Mouse (Mus musculus): ENCODE measurements around the gene St6galnac3. TPM values are rescaled to one million over a fixed set of nuclear protein-coding genes. Genes with fewer than 3 reads are reported as not detected.
A peak's percentile ranks its signal among the peaks of the same experiment; 100 is the strongest.

Gene St6galnac3
- polyA plus RNA-seq, 1 experiment: 3.2 TPM

- no peaks in the 10 kb centered on the region for H3K27me3 ChIP-seq (replicated peaks; ENCODE audit: control insufficient read depth, insufficient read depth, low read length)
- no peaks in the 10 kb centered on the region for H3K36me3 ChIP-seq (ENCODE audit: control insufficient read depth, insufficient read depth, low read length)
- no peak overlapping the region for H3K27ac ChIP-seq (ENCODE audit: insufficient read depth, low read depth, low read length)
- no peak for DNase-seq
- 91% methylated on average over 9 of the region's 9 CpGs for WGBS
- no peak overlapping the region for H3K4me3 ChIP-seq (ENCODE audit: insufficient read depth, low read depth, low read length)
- H3K4me1 ChIP-seq (ENCODE audit: control insufficient read depth, insufficient read depth, low read length): no peaks in the 10 kb centered on the region
- TF ChIP-seq POLR2A (IDR thresholded peaks at IDR 0.05; ENCODE audit: low read depth, low read length) (no peak), CTCF (conservative IDR thresholded peaks at IDR 0.05; ENCODE audit: insufficient read depth, insufficient read length, low read depth, low read length) (no peak)
These were observed 130.4 kb downstream of the St6galnac3 start for GRCm38 (mm10) chr3:153594531-153594930.

GRCm38 (mm10) chr3:153593978-153594377 is 131.0 kb downstream of the St6galnac3 start:
- Histone ChIP-seq H3K36me3 (ENCODE audit: control insufficient read depth, insufficient read depth, low read length) (no peaks in the 10 kb centered on the region), H3K27ac (ENCODE audit: insufficient read depth, low read depth, low read length) (no peak overlapping the region), H3K4me1 (ENCODE audit: control insufficient read depth, insufficient read depth, low read length) (no peaks in the 10 kb centered on the region), H3K4me3 (ENCODE audit: insufficient read depth, low read depth, low read length) (no peak overlapping the region), H3K27me3 (replicated peaks; ENCODE audit: control insufficient read depth, insufficient read depth, low read length) (no peaks in the 10 kb centered on the region)
- WGBS: 83% methylated on average over 4 of the region's 4 CpGs
- no peak for DNase-seq
- TF ChIP-seq POLR2A (IDR thresholded peaks at IDR 0.05; ENCODE audit: low read depth, low read length): no peak

- Histone ChIP-seq H3K27ac (ENCODE audit: insufficient read depth, low read depth, low read length) (no peak overlapping the region), H3K4me3 (ENCODE audit: insufficient read depth, low read depth, low read length) (no peak overlapping the region), H3K36me3 (ENCODE audit: control insufficient read depth, insufficient read depth, low read length) (no peaks in the 10 kb centered on the region), H3K4me1 (ENCODE audit: control insufficient read depth, insufficient read depth, low read length) (no peaks in the 10 kb centered on the region), H3K27me3 (replicated peaks; ENCODE audit: control insufficient read depth, insufficient read depth, low read length) (no peaks in the 10 kb centered on the region)
- no peak for DNase-seq
- TF ChIP-seq CTCF (conservative IDR thresholded peaks at IDR 0.05; ENCODE audit: insufficient read depth, insufficient read length, low read depth, low read length) (no peak), POLR2A (IDR thresholded peaks at IDR 0.05; ENCODE audit: low read depth, low read length) (no peak)
- WGBS: 90% methylated on average over 3 of the region's 3 CpGs
These were observed 131.9 kb downstream of the St6galnac3 start for GRCm38 (mm10) chr3:153593103-153593502.

GRCm38 (mm10) chr3:153587594-153587993 is 137.4 kb downstream of the St6galnac3 start:
- DNase-seq: no peak
- H3K4me1 ChIP-seq (ENCODE audit: control insufficient read depth, insufficient read depth, low read length): 0 out of 2 replicates have a peak, but pooled peaks cover 2% of the 10 kb centered on the region
- 36% methylated on average over 1 of the region's 1 CpGs for WGBS
- no peaks in the 10 kb centered on the region for H3K36me3 ChIP-seq (ENCODE audit: control insufficient read depth, insufficient read depth, low read length)
- H3K4me3 ChIP-seq (ENCODE audit: insufficient read depth, low read depth, low read length): no peak overlapping the region
- no peak for TF ChIP-seq POLR2A (IDR thresholded peaks at IDR 0.05; ENCODE audit: low read depth, low read length)
- TF ChIP-seq CTCF (conservative IDR thresholded peaks at IDR 0.05; ENCODE audit: insufficient read depth, insufficient read length, low read depth, low read length): no peak
- no peak overlapping the region for H3K27ac ChIP-seq (ENCODE audit: insufficient read depth, low read depth, low read length)
- no peaks in the 10 kb centered on the region for H3K27me3 ChIP-seq (replicated peaks; ENCODE audit: control insufficient read depth, insufficient read depth, low read length)

- H3K4me1 ChIP-seq (ENCODE audit: control insufficient read depth, insufficient read depth, low read length): 0 out of 2 replicates have a peak, but pooled peaks cover 2% of the 10 kb centered on the region
- H3K36me3 ChIP-seq (ENCODE audit: control insufficient read depth, insufficient read depth, low read length): no peaks in the 10 kb centered on the region
- H3K4me3 ChIP-seq (ENCODE audit: insufficient read depth, low read depth, low read length): no peak overlapping the region
- no peak overlapping the region for H3K27ac ChIP-seq (ENCODE audit: insufficient read depth, low read depth, low read length)
- H3K27me3 ChIP-seq (replicated peaks; ENCODE audit: control insufficient read depth, insufficient read depth, low read length): no peaks in the 10 kb centered on the region
- 67% methylated on average over 3 of the region's 3 CpGs for WGBS
- DNase-seq: no peak
- TF ChIP-seq CTCF (conservative IDR thresholded peaks at IDR 0.05; ENCODE audit: insufficient read depth, insufficient read length, low read depth, low read length): no peak
- no peak for TF ChIP-seq POLR2A (IDR thresholded peaks at IDR 0.05; ENCODE audit: low read depth, low read length)
These were observed 140.1 kb downstream of the St6galnac3 start for GRCm38 (mm10) chr3:153584836-153585235.

- H3K36me3 ChIP-seq (ENCODE audit: control insufficient read depth, insufficient read depth, low read length): no peaks in the 10 kb centered on the region
- 0 out of 2 replicates have a peak, but pooled peaks cover 2% of the 10 kb centered on the region for H3K4me1 ChIP-seq (ENCODE audit: control insufficient read depth, insufficient read depth, low read length)
- WGBS: 52% methylated on average over 4 of the region's 4 CpGs
- TF ChIP-seq CTCF (conservative IDR thresholded peaks at IDR 0.05; ENCODE audit: insufficient read depth, insufficient read length, low read depth, low read length): no peak
- TF ChIP-seq POLR2A (IDR thresholded peaks at IDR 0.05; ENCODE audit: low read depth, low read length): no peak
- H3K27ac ChIP-seq (ENCODE audit: insufficient read depth, low read depth, low read length): no peak overlapping the region
- peak; percentile 8 for DNase-seq
- H3K27me3 ChIP-seq (replicated peaks; ENCODE audit: control insufficient read depth, insufficient read depth, low read length): no peaks in the 10 kb centered on the region
- no peak overlapping the region for H3K4me3 ChIP-seq (ENCODE audit: insufficient read depth, low read depth, low read length)
These were observed 142.9 kb downstream of the St6galnac3 start for GRCm38 (mm10) chr3:153582065-153582464.

GRCm38 (mm10) chr3:153580625-153581024 is 144.3 kb downstream of the St6galnac3 start:
- 0 out of 2 replicates have a peak, but pooled peaks cover 2% of the 10 kb centered on the region for H3K4me1 ChIP-seq (ENCODE audit: control insufficient read depth, insufficient read depth, low read length)
- no peak for DNase-seq
- no peaks in the 10 kb centered on the region for H3K27me3 ChIP-seq (replicated peaks; ENCODE audit: control insufficient read depth, insufficient read depth, low read length)
- TF ChIP-seq CTCF (conservative IDR thresholded peaks at IDR 0.05; ENCODE audit: insufficient read depth, insufficient read length, low read depth, low read length) (no peak), POLR2A (IDR thresholded peaks at IDR 0.05; ENCODE audit: low read depth, low read length) (no peak)
- no peaks in the 10 kb centered on the region for H3K36me3 ChIP-seq (ENCODE audit: control insufficient read depth, insufficient read depth, low read length)
- H3K4me3 ChIP-seq (ENCODE audit: insufficient read depth, low read depth, low read length): no peak overlapping the region
- WGBS: 63% methylated on average over 2 of the region's 2 CpGs
- no peak overlapping the region for H3K27ac ChIP-seq (ENCODE audit: insufficient read depth, low read depth, low read length)
